Mouse (Mus musculus): ENCODE data around the gene Stra6.

- TF ChIP-seq CTCF (IDR thresholded peaks at IDR 0.05; ENCODE audit: extremely low read depth, insufficient read depth, insufficient read length, insufficient replicate concordance) (no peak), POLR2A (IDR thresholded peaks at IDR 0.05; ENCODE audit: low read depth, low read length) (no peak)
These were observed 20.0 kb upstream of the Stra6 start for GRCm38 (mm10) chr9:58043496-58044017.

Measured in spleen, adult 2 months (tissue).